Mouse (Mus musculus): Measurements from ENCODE around the gene Snx29. TPM values are rescaled to one million over a fixed set of nuclear protein-coding genes. Genes with fewer than 3 reads are reported as not detected.

Gene Snx29
- total and polyA plus RNA-seq, 2 experiments from 2014 or later: 7.0 to 22.8 TPM

DNA sequence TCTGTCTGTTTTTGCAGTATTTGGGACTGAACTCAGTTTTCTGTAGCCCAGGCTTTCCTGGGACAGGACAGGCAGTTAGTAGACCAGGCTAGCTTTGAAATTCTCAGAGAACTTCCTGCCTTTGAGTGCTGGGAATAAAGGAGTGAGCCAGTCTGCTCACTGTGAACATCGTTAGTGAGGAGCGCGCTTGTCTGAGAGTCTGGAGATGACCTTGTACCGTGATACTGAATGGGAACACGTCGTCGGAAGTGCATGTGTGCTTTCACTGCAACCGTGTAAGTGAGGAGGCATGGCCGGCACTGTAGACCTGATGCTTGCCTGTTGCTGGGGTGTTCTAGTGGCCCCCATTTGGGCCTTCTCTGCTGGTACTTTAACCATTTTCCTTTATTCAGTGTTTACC lies 83.9 kb downstream of the Snx29 start:
- WGBS: 88% methylated on average over 9 of the region's 9 CpGs
- H3K4me1 ChIP-seq (ENCODE audit: insufficient read depth, low read length): no peaks in the 10 kb centered on the region
- no peak for TF ChIP-seq CTCF (IDR thresholded peaks at IDR 0.05)
- no peak overlapping the region for H3K9ac ChIP-seq (replicated peaks; ENCODE audit: low read length, poor library complexity, severe bottlenecking)
- no peaks in the 10 kb centered on the region for H3K27me3 ChIP-seq (ENCODE audit: insufficient read depth, low read length)
- peaks cover 9% of the 10 kb centered on the region; the same call in 1 of the 2 replicates for H3K36me3 ChIP-seq (ENCODE audit: insufficient read depth, low read length)
- H3K27ac ChIP-seq (ENCODE audit: low read depth, low read length): no peak overlapping the region
- H3K9me3 ChIP-seq (ENCODE audit: low read length): no peaks in the 10 kb centered on the region
- DNase-seq (ENCODE audit: low spot score): no peak
- no peak overlapping the region for H3K4me3 ChIP-seq (ENCODE audit: low read depth, low read length)
- no peak overlapping the region for H3K4me2 ChIP-seq (ENCODE audit: low read depth, low read length, poor library complexity, severe bottlenecking)
- ATAC-seq (ENCODE audit: low FRiP score): no peak

- no peaks in the 10 kb centered on the region for H3K27me3 ChIP-seq (ENCODE audit: insufficient read depth, low read length)
- H3K27ac ChIP-seq (ENCODE audit: low read depth, low read length): no peak overlapping the region
- H3K4me3 ChIP-seq (ENCODE audit: low read depth, low read length): no peak overlapping the region
- 82% methylated on average over 8 of the region's 8 CpGs for WGBS
- H3K36me3 ChIP-seq (ENCODE audit: insufficient read depth, low read length): peaks cover 5% of the 10 kb centered on the region
- no peak overlapping the region for H3K4me2 ChIP-seq (ENCODE audit: low read depth, low read length, poor library complexity, severe bottlenecking)
- no peaks in the 10 kb centered on the region for H3K4me1 ChIP-seq (ENCODE audit: insufficient read depth, low read length)
- H3K9me3 ChIP-seq (ENCODE audit: low read length): no peaks in the 10 kb centered on the region
- ATAC-seq (ENCODE audit: low FRiP score) (no peak), DNase-seq (ENCODE audit: low spot score) (no peak)
- TF ChIP-seq CTCF (IDR thresholded peaks at IDR 0.05): no peak
- H3K9ac ChIP-seq (replicated peaks; ENCODE audit: low read length, poor library complexity, severe bottlenecking): no peak overlapping the region
These were observed 85.4 kb downstream of the Snx29 start for GRCm38 (mm10) chr16:11407932-11408620.

GRCm38 (mm10) chr16:11408726-11409125 lies 86.0 kb downstream of the Snx29 start:
- DNase-seq (ENCODE audit: low spot score) (no peak), ATAC-seq (ENCODE audit: low FRiP score) (no peak)
- TF ChIP-seq CTCF (IDR thresholded peaks at IDR 0.05): no peak
- Histone ChIP-seq H3K27ac (ENCODE audit: low read depth, low read length) (no peak overlapping the region), H3K27me3 (ENCODE audit: insufficient read depth, low read length) (no peaks in the 10 kb centered on the region), H3K9me3 (ENCODE audit: low read length) (no peaks in the 10 kb centered on the region), H3K4me1 (ENCODE audit: insufficient read depth, low read length) (no peaks in the 10 kb centered on the region), H3K4me3 (ENCODE audit: low read depth, low read length) (no peak overlapping the region), H3K4me2 (ENCODE audit: low read depth, low read length, poor library complexity, severe bottlenecking) (no peak overlapping the region), H3K36me3 (ENCODE audit: insufficient read depth, low read length) (peaks cover 4% of the 10 kb centered on the region), H3K9ac (replicated peaks; ENCODE audit: low read length, poor library complexity, severe bottlenecking) (no peak overlapping the region)
- 94% methylated on average over 4 of the region's 4 CpGs for WGBS

- ATAC-seq (ENCODE audit: low FRiP score) (no peak), DNase-seq (ENCODE audit: low spot score) (no peak)
- Histone ChIP-seq H3K9me3 (ENCODE audit: low read length) (no peaks in the 10 kb centered on the region), H3K9ac (replicated peaks; ENCODE audit: low read length, poor library complexity, severe bottlenecking) (no peak overlapping the region), H3K27ac (ENCODE audit: low read depth, low read length) (no peak overlapping the region), H3K36me3 (ENCODE audit: insufficient read depth, low read length) (peaks cover 4% of the 10 kb centered on the region; the same call in 1 of the 2 replicates), H3K4me2 (ENCODE audit: low read depth, low read length, poor library complexity, severe bottlenecking) (no peak overlapping the region), H3K4me1 (ENCODE audit: insufficient read depth, low read length) (no peaks in the 10 kb centered on the region), H3K27me3 (ENCODE audit: insufficient read depth, low read length) (no peaks in the 10 kb centered on the region), H3K4me3 (ENCODE audit: low read depth, low read length) (no peak overlapping the region)
- no peak for TF ChIP-seq CTCF (IDR thresholded peaks at IDR 0.05)
- WGBS: 72% methylated on average over 2 of the region's 2 CpGs
These were observed 91.9 kb downstream of the Snx29 start for GRCm38 (mm10) chr16:11414631-11415030.

DNA sequence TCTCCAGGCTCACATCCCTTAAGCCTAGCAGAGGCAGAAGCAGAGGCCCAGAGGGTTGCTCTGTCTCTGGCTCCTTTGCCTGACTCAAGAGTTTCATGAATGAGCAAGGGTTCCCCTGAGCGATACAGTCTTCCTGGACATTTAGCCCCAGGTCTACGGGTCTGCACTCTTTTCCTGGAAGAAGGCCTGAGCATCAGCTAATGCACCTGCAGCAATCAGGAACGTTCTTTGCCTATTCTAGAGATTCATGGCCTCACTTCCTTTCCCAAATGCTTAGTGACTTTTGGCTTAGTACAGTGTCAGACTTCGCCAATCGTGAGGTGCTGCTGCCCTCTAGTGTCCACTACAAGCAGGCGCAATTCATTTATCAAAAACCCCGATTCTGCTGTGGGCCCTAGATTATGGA lies 95.5 kb downstream of the Snx29 start:
- ATAC-seq (ENCODE audit: low FRiP score) (peak; percentile 50), DNase-seq (ENCODE audit: low spot score) (peak; percentile 78)
- Histone ChIP-seq H3K27ac (ENCODE audit: low read depth, low read length) (no peak overlapping the region), H3K9ac (replicated peaks; ENCODE audit: low read length, poor library complexity, severe bottlenecking) (no peak overlapping the region), H3K4me1 (ENCODE audit: insufficient read depth, low read length) (no peaks in the 10 kb centered on the region), H3K4me3 (ENCODE audit: low read depth, low read length) (no peak overlapping the region), H3K36me3 (ENCODE audit: insufficient read depth, low read length) (peaks cover 10% of the 10 kb centered on the region), H3K27me3 (ENCODE audit: insufficient read depth, low read length) (no peaks in the 10 kb centered on the region), H3K4me2 (ENCODE audit: low read depth, low read length, poor library complexity, severe bottlenecking) (no peak overlapping the region), H3K9me3 (ENCODE audit: low read length) (no peaks in the 10 kb centered on the region)
- WGBS: 18% methylated on average over 7 of the region's 7 CpGs
- peak; percentile 98 for TF ChIP-seq CTCF (IDR thresholded peaks at IDR 0.05)

- 81% methylated on average over 12 of the region's 12 CpGs for WGBS
- Histone ChIP-seq H3K27ac (ENCODE audit: low read depth, low read length) (no peak overlapping the region), H3K9me3 (ENCODE audit: low read length) (no peaks in the 10 kb centered on the region), H3K36me3 (ENCODE audit: insufficient read depth, low read length) (peaks cover 8% of the 10 kb centered on the region), H3K4me3 (ENCODE audit: low read depth, low read length) (no peak overlapping the region), H3K9ac (replicated peaks; ENCODE audit: low read length, poor library complexity, severe bottlenecking) (no peak overlapping the region), H3K4me2 (ENCODE audit: low read depth, low read length, poor library complexity, severe bottlenecking) (no peak overlapping the region), H3K4me1 (ENCODE audit: insufficient read depth, low read length) (no peaks in the 10 kb centered on the region), H3K27me3 (ENCODE audit: insufficient read depth, low read length) (no peaks in the 10 kb centered on the region)
- no peak for ATAC-seq (ENCODE audit: low FRiP score)
- no peak for DNase-seq (ENCODE audit: low spot score)
- TF ChIP-seq CTCF (IDR thresholded peaks at IDR 0.05): no peak
These were observed 97.8 kb downstream of the Snx29 start for GRCm38 (mm10) chr16:11420311-11421080.
